Mouse (Mus musculus) olfactory bulb, adult 2 months (tissue): ENCODE measurements around the gene 2210016F16Rik.

Experiments
- CTCF ChIP-seq: fragments of 200-500 bp; IDR thresholded peaks from 2 replicates; pipeline ENCODE4 v1.5.1; 2012; ENCODE audit warnings: low read depth, mild to moderate bottlenecking, low read length, moderate library complexity; ENCODE audit not compliant: insufficient read depth
- POLR2A ChIP-seq: fragments of 200-500 bp; IDR thresholded peaks from 2 replicates; pipeline ENCODE4 v1.6.1; 2012; ENCODE audit warnings: mild to moderate bottlenecking, low read depth, low read length, moderate library complexity; ENCODE audit not compliant: insufficient read depth

DNA sequence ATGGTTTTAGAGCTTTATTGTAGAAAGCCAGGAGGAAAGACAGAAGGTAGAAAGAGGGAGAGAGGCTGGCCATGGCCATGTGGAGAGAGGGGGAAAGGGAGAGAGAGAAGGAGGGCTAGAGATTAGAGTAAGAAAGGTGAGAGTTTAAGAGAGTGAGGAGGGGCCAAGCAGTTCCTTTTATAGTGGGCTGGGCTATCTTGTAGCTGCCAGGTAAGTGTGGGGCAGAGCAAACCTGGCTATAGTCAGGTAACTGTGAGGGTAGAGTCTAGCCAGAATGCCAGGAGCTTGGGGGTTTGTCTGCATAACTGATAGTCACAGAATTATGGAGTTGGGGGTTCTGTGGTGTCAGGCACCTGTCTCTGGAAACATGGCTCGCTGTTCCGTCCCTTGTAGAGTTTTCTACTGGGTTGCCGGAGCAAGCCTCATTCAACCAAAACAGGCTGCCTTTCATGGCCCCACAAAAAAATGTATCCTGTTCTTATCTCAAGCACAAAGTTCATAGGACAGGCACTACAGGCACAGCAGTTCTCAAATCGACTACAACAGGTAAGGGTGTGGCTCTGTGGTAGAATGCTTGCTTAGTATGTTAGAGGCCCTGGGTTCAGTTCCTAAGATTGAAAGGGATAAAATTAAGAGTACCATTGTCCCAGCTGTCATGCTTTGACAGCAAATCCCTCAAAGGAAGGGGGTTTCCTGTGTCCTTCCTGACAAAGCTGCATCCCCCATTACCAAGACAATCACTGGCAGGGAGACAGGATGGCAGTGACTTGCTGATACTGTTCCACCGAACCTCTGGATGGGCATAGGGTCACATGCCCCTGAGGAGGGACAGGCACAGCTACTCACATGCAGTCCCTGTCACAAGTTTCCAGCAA is 12.5 kb downstream of the 2210016F16Rik start:
- TF ChIP-seq CTCF, result no peak
- no peak for TF ChIP-seq POLR2A
